Mouse (Mus musculus) small intestine, adult 2 months (tissue): Measurements from ENCODE around the gene Lhx1.

Source experiments
- CTCF ChIP-seq: fragments of 200-500 bp; IDR thresholded peaks from 2 replicates; pipeline ENCODE4 v1.5.1; 2012; ENCODE audit warnings: low read depth, mild to moderate bottlenecking, control low read depth, inconsistent platforms, low read length, moderate library complexity, mixed read lengths; ENCODE audit not compliant: insufficient replicate concordance, insufficient read length; ENCODE audit errors: extremely low read depth
- POLR2A ChIP-seq: fragments of 200-500 bp; IDR thresholded peaks from 2 replicates; pipeline ENCODE4 v1.6.1; 2012; ENCODE audit warnings: low read depth, mild to moderate bottlenecking, control low read depth, inconsistent platforms, low read length, moderate library complexity

GRCm38 (mm10) chr11:84473093-84473667 lies 52.2 kb downstream of the Lhx1 start:
- no peak for TF ChIP-seq POLR2A
- TF ChIP-seq CTCF: no peak
